Mouse (Mus musculus) kidney, postnatal 0 days (tissue): ENCODE results near the gene Pdrg1. TPM values are rescaled to one million over a fixed set of nuclear protein-coding genes. Genes with fewer than 3 reads are reported as not detected.

ENCODE experiments used
- ATAC-seq: fragments of 200-750 bp; cut with Nextera tagmentation; replicated peaks from 2 replicates; pipeline ENCODE4 v1.8.0; 2017; ENCODE audit warnings: low read depth, moderate number of reproducible peaks, moderate TSS enrichment, moderate library complexity; ENCODE audit not compliant: low FRiP score
- DNase-seq: peaks from one replicate; pipeline ENCODE4 v3.0.0-alpha.2; 2016; ENCODE audit warnings: low spot score
- H3K27ac ChIP-seq: fragments of 300-500 bp; sonication (generic); 2 replicates; pipeline ENCODE4 v1.5.1; 2014; ENCODE audit warnings: mild to moderate bottlenecking
- H3K27me3 ChIP-seq: fragments of 300-500 bp; sonication (generic); 2 replicates; pipeline ENCODE4 v1.6.1; 2014; ENCODE audit warnings: low read length, mixed read lengths; ENCODE audit not compliant: insufficient read depth
- H3K36me3 ChIP-seq: fragments of 300-500 bp; sonication (generic); 2 replicates; pipeline ENCODE4 v1.6.1; 2014; ENCODE audit warnings: low read length, mixed read lengths; ENCODE audit not compliant: insufficient read depth
- H3K4me1 ChIP-seq: fragments of 300-500 bp; sonication (generic); replicated peaks from 2 replicates; pipeline ENCODE4 v1.6.1; 2014; ENCODE audit warnings: antibody characterized with exemption, low read length, mixed read lengths; ENCODE audit not compliant: insufficient read depth
- H3K4me2 ChIP-seq: fragments of 300-500 bp; sonication (generic); 2 replicates; pipeline ENCODE4 v1.6.1; 2014; ENCODE audit warnings: mild to moderate bottlenecking, low read length, moderate library complexity, mixed read lengths
- H3K4me3 ChIP-seq: fragments of 300-500 bp; sonication (generic); replicated peaks from 2 replicates; pipeline ENCODE4 v1.5.1; 2014; ENCODE audit warnings: low read depth, low read length
- H3K9ac ChIP-seq: fragments of 300-500 bp; sonication (generic); 2 replicates; pipeline ENCODE4 v1.6.1; 2014; ENCODE audit warnings: low read depth, low read length
- H3K9me3 ChIP-seq: fragments of 300-500 bp; sonication (generic); replicated peaks from 2 replicates; pipeline ENCODE4 v1.6.1; 2016; ENCODE audit warnings: low read length, inconsistent platforms, mixed read lengths
- CTCF ChIP-seq: IDR thresholded peaks from 2 replicates; pipeline ENCODE4 v1.5.1; 2016; ENCODE audit warnings: antibody characterized with exemption, low read depth, mild to moderate bottlenecking, moderate library complexity
- WGBS: fragments of 180-500 bp; shearing (Covaris S2); extraction: QIAGEN DNeasy Blood & Tissue Kit; methylation state at CpG from one replicate; pipeline ENCODE4 v1.1.7; 2014; 5-methylcytosine and 5-hydroxymethylcytosine counted together
- polyA plus RNA-seq: library from polyadenylated mRNA; unstranded; fragments of >200 nt; fragmentation: Nextera tagmentation; extraction: Ambion mirVana; gene quantifications from 2 replicates; pipeline ENCODE4 v1.2.1, GENCODE M21; 2015

Gene Pdrg1
- polyA plus RNA-seq, 1 experiment from 2014 or later: 103 TPM

- no peak overlapping the region for H3K4me2 ChIP-seq
- no peak overlapping the region for H3K9ac ChIP-seq
- peak; percentile 52 for DNase-seq
- H3K9me3 ChIP-seq: no peaks in the 10 kb centered on the region
- no peak for ATAC-seq
- TF ChIP-seq CTCF: peak; percentile 75
- H3K4me1 ChIP-seq: 0 out of 2 replicates have a peak, but pooled peaks cover 3% of the 10 kb centered on the region
- H3K27me3 ChIP-seq: peaks cover 14% of the 10 kb centered on the region
- H3K4me3 ChIP-seq: no peak overlapping the region
- WGBS: 47% methylated on average over 17 of the region's 17 CpGs
- H3K27ac ChIP-seq: no peak overlapping the region
- no peaks in the 10 kb centered on the region for H3K36me3 ChIP-seq
Measured at GRCm38 (mm10) chr2:153047828-153048465, 32.7 kb upstream of the Pdrg1 start.

GRCm38 (mm10) chr2:153045884-153046299 is 30.7 kb upstream of the Pdrg1 start:
- no peak for TF ChIP-seq CTCF
- DNase-seq (peak; percentile 42), ATAC-seq (no peak)
- Histone ChIP-seq H3K9ac (no peak overlapping the region), H3K4me2 (no peak overlapping the region), H3K27ac (no peak overlapping the region), H3K9me3 (no peaks in the 10 kb centered on the region), H3K27me3 (no peaks in the 10 kb centered on the region), H3K36me3 (no peaks in the 10 kb centered on the region), H3K4me3 (no peak overlapping the region), H3K4me1 (0 out of 2 replicates have a peak, but pooled peaks cover 3% of the 10 kb centered on the region)
- WGBS: 29% methylated on average over 8 of the region's 8 CpGs

- no peak overlapping the region for H3K4me2 ChIP-seq
- TF ChIP-seq CTCF: no peak
- H3K36me3 ChIP-seq: no peaks in the 10 kb centered on the region
- no peak for ATAC-seq
- H3K4me1 ChIP-seq: 0 out of 2 replicates have a peak, but pooled peaks cover 3% of the 10 kb centered on the region
- no peak overlapping the region for H3K27ac ChIP-seq
- no peak for DNase-seq
- H3K9me3 ChIP-seq: no peaks in the 10 kb centered on the region
- H3K27me3 ChIP-seq: no peaks in the 10 kb centered on the region
- H3K9ac ChIP-seq: no peak overlapping the region
- no peak overlapping the region for H3K4me3 ChIP-seq
- WGBS: 42% methylated on average over 3 of the region's 3 CpGs
Measured at GRCm38 (mm10) chr2:153043886-153044285, 28.7 kb upstream of the Pdrg1 start.

- Histone ChIP-seq H3K9me3 (no peaks in the 10 kb centered on the region), H3K4me3 (no peak overlapping the region), H3K27ac (no peak overlapping the region), H3K4me1 (peaks cover 8% of the 10 kb centered on the region; the same call in 1 of the 2 replicates), H3K36me3 (no peaks in the 10 kb centered on the region), H3K9ac (no peak overlapping the region), H3K4me2 (no peak overlapping the region), H3K27me3 (peaks cover 10% of the 10 kb centered on the region)
- no peak for TF ChIP-seq CTCF
- 3% methylated on average over 2 of the region's 2 CpGs for WGBS
- DNase-seq (no peak), ATAC-seq (no peak)
Measured at GRCm38 (mm10) chr2:153036690-153037089, 21.5 kb upstream of the Pdrg1 start.

GRCm38 (mm10) chr2:153033545-153034230 is 18.5 kb upstream of the Pdrg1 start:
- H3K27me3 ChIP-seq: peaks cover 24% of the 10 kb centered on the region

GRCm38 (mm10) chr2:153032973-153033372 is 17.7 kb upstream of the Pdrg1 start:
- H3K4me3 ChIP-seq: no peak overlapping the region
- ATAC-seq (no peak), DNase-seq (peak; percentile 25)
- H3K27me3 ChIP-seq: peaks cover 24% of the 10 kb centered on the region
- peaks cover 9% of the 10 kb centered on the region; the same call in 1 of the 2 replicates for H3K4me1 ChIP-seq
- 16% methylated on average over 4 of the region's 4 CpGs for WGBS
- no peaks in the 10 kb centered on the region for H3K9me3 ChIP-seq
- no peak overlapping the region for H3K9ac ChIP-seq
- H3K4me2 ChIP-seq: no peak overlapping the region
- no peak for TF ChIP-seq CTCF
- no peak overlapping the region for H3K27ac ChIP-seq
- H3K36me3 ChIP-seq: no peaks in the 10 kb centered on the region

More at GRCm38 (mm10) chr2:153033545-153034230, 18.5 kb upstream of the Pdrg1 start:
- Histone ChIP-seq H3K4me1 (peaks cover 9% of the 10 kb centered on the region; the same call in 1 of the 2 replicates), H3K27ac (no peak overlapping the region), H3K4me3 (no peak overlapping the region), H3K9me3 (no peaks in the 10 kb centered on the region), H3K4me2 (no peak overlapping the region), H3K9ac (no peak overlapping the region), H3K36me3 (no peaks in the 10 kb centered on the region)
- WGBS: 75% methylated on average over 5 of the region's 5 CpGs
- DNase-seq (no peak), ATAC-seq (no peak)
- TF ChIP-seq CTCF: no peak
